Mouse (Mus musculus) kidney, postnatal 4 days (tissue): ENCODE measurements at regions not wholly inside any gene's neighbourhood (a gene's known extent, or its start where the extent isn't known, plus 50 kb on each side); places are given as distances from the start of the nearest gene placed in this dataset.
A peak's percentile ranks its signal among the peaks of the same experiment; 100 is the strongest.

Experiments
- DNase-seq, 2 experiments: peaks; one replicate each; pipeline ENCODE4 v3.0.0; 2021; ENCODE audit warnings: mixed read lengths in 2 of 2

DNA sequence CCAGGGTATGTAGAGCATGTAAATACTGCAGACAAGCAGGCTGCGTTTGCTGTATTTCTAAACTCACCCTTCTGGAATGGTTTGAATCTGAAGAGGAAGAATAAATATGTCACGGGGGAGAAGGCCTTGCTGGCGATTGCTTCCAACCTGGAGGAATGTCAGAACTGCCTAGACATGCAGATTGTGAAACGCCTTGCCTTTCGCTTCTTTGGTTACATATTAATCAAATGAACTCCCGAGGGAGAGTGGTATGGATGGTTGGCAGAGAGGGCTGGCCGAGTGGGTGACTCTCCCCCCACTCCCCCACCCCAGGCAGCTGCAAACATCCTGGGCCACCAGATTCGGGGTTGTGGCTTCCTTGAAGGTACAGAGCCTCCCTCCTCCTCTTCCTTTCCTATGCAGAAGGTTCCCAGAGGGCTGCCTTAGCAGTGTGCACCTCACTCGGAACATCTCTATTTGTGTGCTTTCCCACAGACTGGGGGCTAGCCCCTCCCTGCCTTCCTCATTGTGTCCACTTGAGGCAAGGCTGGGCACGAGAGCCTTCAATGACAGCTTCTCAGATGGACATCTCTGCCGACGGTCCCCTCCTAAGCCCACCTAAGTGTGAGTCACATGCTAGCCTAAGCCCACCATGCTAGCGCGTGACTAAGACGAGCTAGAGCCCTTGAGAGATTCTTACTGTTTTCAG, 93.3 kb downstream of the Zfp281 start:
- peak; percentile 56 to 74 for DNase-seq

GRCm38 (mm10) chr1:136723839-136724443, 99.2 kb downstream of the Zfp281 start:
- DNase-seq: no peak

GRCm38 (mm10) chr1:136725242-136725641, 100.5 kb downstream of the Zfp281 start:
- no peak for DNase-seq

DNA sequence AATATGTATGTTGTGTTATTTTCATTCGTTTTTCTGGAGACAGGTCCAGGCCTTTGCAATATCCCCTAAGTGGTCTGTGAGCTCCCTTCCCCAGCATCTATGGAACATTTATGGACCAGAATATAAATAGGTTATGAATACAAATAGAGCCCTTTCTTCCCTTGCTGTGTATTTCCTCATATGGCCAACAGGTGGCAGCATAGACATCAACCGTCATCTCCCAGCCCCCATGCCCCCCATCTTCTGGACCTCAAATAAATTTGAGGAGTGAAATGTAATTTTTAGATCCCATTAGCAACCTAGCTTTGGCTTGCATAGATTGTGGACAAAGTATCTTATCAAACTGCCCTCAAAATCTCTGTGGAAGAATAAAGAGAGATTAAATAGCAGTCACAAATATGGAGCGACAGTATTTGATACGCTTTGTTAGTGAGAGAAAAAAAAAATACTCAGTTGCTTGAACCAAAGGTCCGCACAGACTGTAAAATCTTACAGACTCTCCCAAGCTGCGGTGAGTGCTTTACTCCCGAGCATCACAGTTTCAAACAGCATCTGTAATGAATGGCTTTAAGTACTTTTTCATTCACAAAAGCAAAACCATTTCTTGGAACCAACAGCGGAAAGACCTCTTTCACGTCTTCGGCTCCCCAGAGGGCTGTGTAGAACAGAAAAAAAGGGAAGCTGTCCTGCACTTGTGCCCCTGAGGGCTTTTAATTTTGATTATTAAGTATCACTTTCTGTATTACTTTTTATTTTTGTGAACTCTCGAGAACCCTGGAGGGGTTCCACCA, 101.6 kb downstream of the Zfp281 start:
- DNase-seq: peak; percentile 35 to 42

GRCm38 (mm10) chr1:136727868-136728631, 103.3 kb downstream of the Zfp281 start:
- no peak for DNase-seq

DNA sequence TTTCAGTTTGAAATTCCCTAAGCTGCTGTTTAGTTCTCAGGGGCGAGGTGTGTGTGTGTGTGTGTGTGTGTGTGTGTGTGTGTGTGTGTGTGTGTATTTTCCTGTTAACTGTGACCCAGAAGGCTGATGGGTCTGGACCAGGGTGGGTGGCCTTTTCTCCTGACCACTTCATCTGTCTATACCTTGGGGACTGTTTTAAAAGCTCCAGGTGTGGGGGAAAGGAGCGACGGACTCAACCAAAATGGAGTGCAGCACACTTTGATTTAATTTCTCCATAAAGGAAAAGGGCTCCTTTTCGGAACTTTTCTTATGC, 103.9 kb downstream of the Zfp281 start:
- no peak for DNase-seq

GRCm38 (mm10) chr1:136730638-136731037, 105.9 kb downstream of the Zfp281 start:
- no peak for DNase-seq

DNA sequence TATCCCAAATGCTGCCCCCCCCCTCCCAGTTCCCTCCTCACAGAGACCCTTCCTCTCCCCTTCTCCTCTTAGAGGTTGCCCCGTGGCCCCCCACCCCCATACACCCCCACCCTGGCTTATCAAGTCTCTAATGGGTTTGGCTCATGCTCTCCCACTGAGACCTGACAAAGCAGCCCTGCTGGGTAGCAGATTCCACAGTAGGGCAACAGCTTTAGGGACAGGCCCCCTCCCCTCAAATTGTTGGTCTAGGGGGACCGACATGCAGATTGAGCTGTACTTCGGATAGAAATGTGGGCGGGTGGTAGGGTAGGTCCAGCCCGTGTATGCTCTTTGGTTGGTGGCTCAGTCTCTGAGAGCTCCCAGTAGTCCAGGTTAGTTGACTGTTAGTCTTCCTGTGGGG, 113.3 kb downstream of the Zfp281 start:
- no peak for DNase-seq

DNA sequence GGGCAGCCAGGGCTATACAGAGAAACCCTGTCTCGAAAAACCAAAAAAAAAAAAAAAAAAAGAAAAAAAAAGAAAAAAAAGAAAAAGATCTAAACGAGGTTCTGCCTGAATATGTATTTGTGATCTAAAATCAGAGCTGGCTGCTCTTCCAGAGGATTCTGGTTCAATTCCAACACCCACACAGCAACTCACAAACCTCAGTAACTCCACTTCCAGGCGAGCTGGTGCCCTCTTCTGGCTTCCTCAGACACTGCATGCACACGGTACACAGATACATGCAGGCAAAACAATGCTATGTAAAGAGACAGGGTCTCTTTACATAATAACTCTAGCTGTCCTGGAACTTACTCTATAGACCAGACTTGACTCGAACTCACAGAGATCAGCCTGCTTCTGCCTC, 114.8 kb downstream of the Zfp281 start:
- DNase-seq: peak; percentile 48 to 58

GRCm38 (mm10) chr1:136741061-136741460, 116.4 kb downstream of the Zfp281 start:
- DNase-seq: no peak

GRCm38 (mm10) chr1:136749188-136749587, 124.5 kb downstream of the Zfp281 start:
- DNase-seq: peak; percentile 43 to 53

- no peak for DNase-seq
These were observed 126.9 kb downstream of the Zfp281 start for GRCm38 (mm10) chr1:136751464-136752191.

DNA sequence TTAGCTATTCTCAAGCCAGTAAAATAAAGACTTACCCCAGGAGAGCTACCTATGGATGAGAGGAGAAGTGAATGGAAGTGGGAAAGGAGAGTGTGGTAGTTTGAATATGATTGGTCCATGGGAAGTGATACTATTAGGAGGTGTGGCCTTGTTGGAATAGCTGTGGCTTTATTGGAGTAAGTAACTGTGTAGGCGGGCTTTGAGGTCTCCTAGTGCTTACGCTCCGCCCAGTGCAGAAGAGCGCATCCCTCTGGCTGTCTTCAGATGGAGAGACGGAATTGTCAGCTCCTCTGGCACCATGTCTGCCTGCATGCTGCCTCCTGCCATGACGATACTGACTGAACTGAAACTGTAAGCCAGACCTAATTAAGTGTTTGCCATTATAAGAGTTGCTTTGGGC, 129.6 kb downstream of the Zfp281 start:
- DNase-seq: no peak

DNA sequence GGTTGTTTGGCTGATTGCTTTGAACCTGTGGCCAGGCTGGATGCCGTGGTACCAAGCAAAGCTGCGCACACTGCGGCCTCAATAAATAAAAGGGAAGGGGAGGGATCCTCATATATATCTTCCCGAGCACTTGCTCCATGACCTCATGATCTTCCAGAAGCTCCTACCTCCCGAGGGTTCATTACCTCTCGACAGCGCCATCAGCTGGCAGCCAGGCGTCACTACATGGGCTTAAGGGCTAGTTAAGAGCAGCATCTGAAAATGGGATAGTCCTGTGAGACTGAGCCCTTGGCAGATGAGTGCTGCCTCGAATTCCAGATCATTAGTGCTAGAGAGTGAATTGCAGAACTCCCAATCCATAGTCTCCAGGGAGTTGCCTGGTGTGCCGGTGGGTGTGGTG, 134.0 kb downstream of the Zfp281 start:
- DNase-seq: no peak

DNA sequence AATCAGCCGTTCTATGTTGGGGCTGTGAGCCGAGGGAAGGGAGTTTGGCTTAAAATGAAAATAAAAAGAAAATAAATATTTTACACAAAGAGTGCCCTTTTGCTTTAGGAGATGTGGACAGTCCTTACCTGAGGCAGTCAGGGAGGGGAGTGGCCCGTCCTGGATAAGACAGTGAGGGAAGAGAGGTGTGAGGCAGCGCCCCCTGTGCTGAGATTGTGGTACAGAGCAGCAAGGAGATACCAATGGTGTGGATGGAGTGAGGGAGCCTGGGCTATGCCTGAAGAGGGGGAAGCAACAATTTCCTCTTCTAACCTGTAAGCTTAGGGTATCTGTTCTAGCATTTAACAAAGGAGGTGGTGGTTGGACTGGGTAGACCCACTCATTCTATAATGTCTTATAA, 134.5 kb downstream of the Zfp281 start:
- DNase-seq: no peak

- no peak for DNase-seq
These were observed 136.8 kb downstream of the Zfp281 start for GRCm38 (mm10) chr1:136761467-136761866.

- peak; percentile 66 to 76 for DNase-seq
These were observed 144.3 kb downstream of the Zfp281 start for GRCm38 (mm10) chr1:136768969-136769401.

- DNase-seq: no peak
These were observed 149.0 kb downstream of the Zfp281 start for GRCm38 (mm10) chr1:136773743-136774142.

DNA sequence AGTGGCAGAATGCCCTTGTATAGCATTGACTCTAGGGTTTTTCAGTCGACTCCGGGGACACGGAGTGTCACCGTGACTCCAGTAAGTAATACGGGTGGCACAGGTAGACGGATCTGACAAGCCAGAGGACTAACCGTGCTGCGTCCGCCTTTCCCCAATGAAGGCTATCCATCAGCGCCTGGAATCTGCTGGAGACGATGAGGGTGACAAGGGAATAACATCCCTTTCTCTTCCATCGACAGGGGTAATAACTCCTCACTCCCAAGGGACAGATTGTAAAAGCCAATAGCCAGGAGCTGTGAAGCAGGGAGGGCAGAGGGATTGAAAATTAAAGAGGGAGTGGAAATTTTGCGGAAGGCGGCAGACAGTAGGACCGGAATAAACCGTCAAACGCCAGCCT, 151.5 kb downstream of the Zfp281 start:
- DNase-seq: no peak

DNA sequence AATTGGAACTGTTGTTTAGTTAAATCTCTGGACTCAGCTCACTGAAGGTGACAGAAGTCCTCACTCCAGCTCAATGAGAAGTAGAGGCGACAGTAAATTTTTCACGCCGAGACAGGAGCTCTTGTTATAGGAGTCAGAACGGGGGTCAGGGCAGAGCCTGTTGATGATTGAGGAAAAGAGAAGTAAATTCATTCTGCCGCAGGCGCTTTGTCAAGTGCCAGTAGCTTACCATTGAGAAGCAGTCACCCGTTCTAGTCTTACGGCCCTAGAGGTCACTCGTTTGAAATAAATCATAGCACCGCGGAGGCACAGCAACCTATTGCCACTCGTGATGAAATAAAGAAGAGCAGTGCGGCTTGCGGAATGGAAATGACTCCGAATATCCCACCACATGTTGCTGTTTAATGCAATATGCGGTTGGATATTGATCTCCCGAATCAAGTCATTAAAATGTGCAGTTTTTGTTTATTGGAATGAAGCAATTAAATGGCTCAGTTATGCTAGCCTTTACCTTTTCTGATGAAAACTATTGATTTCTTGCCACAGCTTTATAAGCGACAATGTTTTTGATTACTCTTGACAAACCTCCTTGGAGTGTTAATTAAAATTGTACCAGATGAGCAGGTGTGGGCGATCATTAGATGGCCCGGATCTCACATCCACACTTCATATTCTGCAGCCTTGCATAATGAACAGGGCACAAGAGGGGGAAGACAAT, 152.7 kb downstream of the Zfp281 start:
- DNase-seq: peak; percentile 10 to 29

GRCm38 (mm10) chr1:136779384-136779783, 154.7 kb downstream of the Zfp281 start:
- peak; percentile 18 to 53 for DNase-seq

GRCm38 (mm10) chr1:136781561-136782025, 156.9 kb downstream of the Zfp281 start:
- peak; percentile 37 to 51 for DNase-seq
